Comparison of ENCODE assay signal across 13 mouse cellular contexts in genomic region chrX:10422440-10422839, GRCm38 (mm10).
DNase-seq lines count a peak whose midpoint lies in the region; ATAC-seq and TF ChIP-seq lines count a peak whose summit lies in the region.
"Had no signal": no experiment of that assay in that cellular context is flagged by ENCODE, and none has a peak within 500 bp of the region (broad histone marks: within the 10 kb centered on the region; RNA-seq: fewer than 3 reads in every experiment).

No protein-coding gene starts in this region.

- DNase-seq in hindbrain, embryonic 14.5 days (ENCODE audit: low spot score) = peak; percentile 24
- no peak for DNase-seq in lung, adult 2 months
- DNase-seq in brain, adult 2 months (ENCODE audit: low read depth, low spot score) = peak; percentile 34
- no peak for DNase-seq in thymus, adult 2 months
- DNase-seq: adrenal gland, postnatal 10 days; gastrocnemius, postnatal 36 days; lung, postnatal 10 days had no signal

- H3K27me3 ChIP-seq in hindbrain, embryonic 14.5 days (ENCODE audit: control insufficient read depth, insufficient read depth, low read length) = no peaks in the 10 kb centered on the region
- no peaks in the 10 kb centered on the region for H3K27me3 ChIP-seq in hindbrain, embryonic 12.5 days
- no peaks in the 10 kb centered on the region for H3K27me3 ChIP-seq in lung, embryonic 15.5 days
- no peaks in the 10 kb centered on the region for H3K27me3 ChIP-seq in forebrain, embryonic 16.5 days (replicated peaks; ENCODE audit: control insufficient read depth, insufficient read depth, low read length)
- H3K27me3 ChIP-seq in thymus, adult 2 months (ENCODE audit: control insufficient read depth, insufficient read depth, low read length) = no peaks in the 10 kb centered on the region

- no peaks in the 10 kb centered on the region for H3K9me3 ChIP-seq in hindbrain, embryonic 14.5 days (ENCODE audit: control insufficient read depth, low read length)
- H3K9me3 ChIP-seq in hindbrain, embryonic 12.5 days (replicated peaks) = no peaks in the 10 kb centered on the region
- no peaks in the 10 kb centered on the region for H3K9me3 ChIP-seq in lung, embryonic 15.5 days
- no peaks in the 10 kb centered on the region for H3K9me3 ChIP-seq in forebrain, embryonic 16.5 days (ENCODE audit: control insufficient read depth, low read length)

- peak; percentile 46; the same call in 1 of the 2 replicates for ATAC-seq in hindbrain, embryonic 14.5 days (ENCODE audit: low FRiP score)
- ATAC-seq in hindbrain, embryonic 12.5 days (ENCODE audit: low FRiP score) = no peak
- ATAC-seq in lung, embryonic 15.5 days (ENCODE audit: borderline replicate concordance, extremely low read depth, low FRiP score, low TSS enrichment) = peak; percentile 82
- ATAC-seq in forebrain, embryonic 16.5 days = peak; percentile 91
- no peak for ATAC-seq in granulocyte monocyte progenitor cell, adult 5-6 weeks (replicated peaks; ENCODE audit: poor library complexity, severe bottlenecking)
- ATAC-seq: Patski had no signal

- H3K4me2 ChIP-seq in hindbrain, embryonic 14.5 days (replicated peaks) = no peak overlapping the region
- H3K4me2 ChIP-seq in hindbrain, embryonic 12.5 days (replicated peaks) = no peak overlapping the region
- H3K4me2 ChIP-seq in lung, embryonic 15.5 days = no peak overlapping the region
- H3K4me2 ChIP-seq in forebrain, embryonic 16.5 days (ENCODE audit: low read length) = no peak overlapping the region
- H3K4me2 ChIP-seq: midbrain, embryonic 11.5 days had no signal

- no peak overlapping the region for H3K4me3 ChIP-seq in hindbrain, embryonic 14.5 days (replicated peaks; ENCODE audit: low read length)
- no peak overlapping the region for H3K4me3 ChIP-seq in hindbrain, embryonic 12.5 days
- no peak overlapping the region for H3K4me3 ChIP-seq in lung, embryonic 15.5 days
- H3K4me3 ChIP-seq in lung, adult 2 months (replicated peaks; ENCODE audit: extremely low read depth, low read depth, low read length) = no peak overlapping the region
- H3K4me3 ChIP-seq in forebrain, embryonic 16.5 days (replicated peaks; ENCODE audit: low read length) = no peak overlapping the region
- no peak overlapping the region for H3K4me3 ChIP-seq in thymus, adult 2 months (ENCODE audit: control insufficient read depth, insufficient read depth, low read length)

- H3K36me3 ChIP-seq in hindbrain, embryonic 14.5 days (replicated peaks; ENCODE audit: control insufficient read depth, insufficient read depth) = no peaks in the 10 kb centered on the region
- no peaks in the 10 kb centered on the region for H3K36me3 ChIP-seq in hindbrain, embryonic 12.5 days
- H3K36me3 ChIP-seq in lung, embryonic 15.5 days = no peaks in the 10 kb centered on the region
- no peaks in the 10 kb centered on the region for H3K36me3 ChIP-seq in forebrain, embryonic 16.5 days (ENCODE audit: control insufficient read depth, insufficient read depth)
- H3K36me3 ChIP-seq in thymus, adult 2 months (ENCODE audit: control insufficient read depth, insufficient read depth, low read length) = no peaks in the 10 kb centered on the region

- no peaks in the 10 kb centered on the region for H3K4me1 ChIP-seq in hindbrain, embryonic 14.5 days (replicated peaks; ENCODE audit: control insufficient read depth, insufficient read depth, low read length)
- no peaks in the 10 kb centered on the region for H3K4me1 ChIP-seq in hindbrain, embryonic 12.5 days
- H3K4me1 ChIP-seq in lung, embryonic 15.5 days = no peaks in the 10 kb centered on the region
- no peaks in the 10 kb centered on the region for H3K4me1 ChIP-seq in lung, adult 2 months (ENCODE audit: control insufficient read depth, insufficient read depth, low read length)
- no peaks in the 10 kb centered on the region; the same call in 1 of the 2 replicates for H3K4me1 ChIP-seq in forebrain, embryonic 16.5 days (replicated peaks; ENCODE audit: control insufficient read depth, insufficient read depth, low read length)
- no peaks in the 10 kb centered on the region for H3K4me1 ChIP-seq in thymus, adult 2 months (replicated peaks; ENCODE audit: control insufficient read depth, insufficient read depth, low read length)

- no peak for TF ChIP-seq POLR2A in lung, adult 2 months (IDR thresholded peaks at IDR 0.05; ENCODE audit: borderline replicate concordance, extremely low read depth, low read depth, low read length)
- TF ChIP-seq POLR2A in thymus, adult 2 months (IDR thresholded peaks at IDR 0.05; ENCODE audit: control insufficient read depth, extremely low read depth, insufficient read depth, low read length, poor library complexity) = no peak

- no peak overlapping the region for H3K27ac ChIP-seq in hindbrain, embryonic 14.5 days
- H3K27ac ChIP-seq in hindbrain, embryonic 12.5 days = no peak overlapping the region
- H3K27ac ChIP-seq in lung, embryonic 15.5 days = no peak overlapping the region
- no peak overlapping the region for H3K27ac ChIP-seq in forebrain, embryonic 16.5 days (ENCODE audit: low read length)
- no peak overlapping the region for H3K27ac ChIP-seq in thymus, adult 2 months (ENCODE audit: control insufficient read depth, insufficient read depth, low read length)

- H3K9ac ChIP-seq in hindbrain, embryonic 14.5 days = no peak overlapping the region
- H3K9ac ChIP-seq in hindbrain, embryonic 12.5 days = no peak overlapping the region
- H3K9ac ChIP-seq in lung, embryonic 15.5 days = no peak overlapping the region
- H3K9ac ChIP-seq in forebrain, embryonic 16.5 days (replicated peaks; ENCODE audit: low read depth, low read length) = no peak overlapping the region

- 53% methylated on average over 2 of the region's 2 CpGs for WGBS in hindbrain, embryonic 14.5 days
- WGBS in hindbrain, embryonic 12.5 days = 77% methylated on average over 2 of the region's 2 CpGs
- WGBS in lung, embryonic 15.5 days = 31% methylated on average over 2 of the region's 2 CpGs
- WGBS in lung, adult 2 months = 57% methylated on average over 2 of the region's 2 CpGs
- WGBS in forebrain, embryonic 16.5 days = 32% methylated on average over 2 of the region's 2 CpGs
- 81% methylated on average over 2 of the region's 2 CpGs for WGBS in thymus, adult 2 months

- TF ChIP-seq CTCF in lung, adult 2 months (IDR thresholded peaks at IDR 0.05; ENCODE audit: insufficient read depth, low read length) = no peak
- TF ChIP-seq CTCF in thymus, adult 2 months (IDR thresholded peaks at IDR 0.05; ENCODE audit: borderline replicate concordance, control insufficient read depth, extremely low read depth, insufficient read depth, low read length, poor library complexity) = no peak

Comparison
In these comparisons a context has a peak if more than half of its experiments do, and no peak if none do; other contexts are left out.
1. ATAC-seq: peak in hindbrain, embryonic 14.5 days (single experiment), lung, embryonic 15.5 days (single experiment) and forebrain, embryonic 16.5 days (single experiment); none in hindbrain, embryonic 12.5 days (single experiment) and granulocyte monocyte progenitor cell, adult 5-6 weeks (single experiment).
2. DNase-seq: peak in hindbrain, embryonic 14.5 days (single experiment) and brain, adult 2 months (single experiment); none in lung, adult 2 months (single experiment) and thymus, adult 2 months (single experiment).